Mouse (Mus musculus) testis, adult 2 months (tissue): ENCODE data around the gene Aplnr.

Source experiments
- CTCF ChIP-seq: fragments of 200-500 bp; IDR thresholded peaks from 2 replicates; pipeline ENCODE4 v1.5.1; 2012; ENCODE audit warnings: low read depth, mild to moderate bottlenecking, inconsistent platforms, low read length, moderate library complexity; ENCODE audit not compliant: control insufficient read depth, insufficient read depth, insufficient replicate concordance
- POLR2A ChIP-seq: fragments of 200-500 bp; IDR thresholded peaks from 2 replicates; pipeline ENCODE4 v1.6.1; 2012; ENCODE audit warnings: low read depth, mild to moderate bottlenecking, inconsistent platforms, low read length, moderate library complexity; ENCODE audit not compliant: control insufficient read depth

DNA sequence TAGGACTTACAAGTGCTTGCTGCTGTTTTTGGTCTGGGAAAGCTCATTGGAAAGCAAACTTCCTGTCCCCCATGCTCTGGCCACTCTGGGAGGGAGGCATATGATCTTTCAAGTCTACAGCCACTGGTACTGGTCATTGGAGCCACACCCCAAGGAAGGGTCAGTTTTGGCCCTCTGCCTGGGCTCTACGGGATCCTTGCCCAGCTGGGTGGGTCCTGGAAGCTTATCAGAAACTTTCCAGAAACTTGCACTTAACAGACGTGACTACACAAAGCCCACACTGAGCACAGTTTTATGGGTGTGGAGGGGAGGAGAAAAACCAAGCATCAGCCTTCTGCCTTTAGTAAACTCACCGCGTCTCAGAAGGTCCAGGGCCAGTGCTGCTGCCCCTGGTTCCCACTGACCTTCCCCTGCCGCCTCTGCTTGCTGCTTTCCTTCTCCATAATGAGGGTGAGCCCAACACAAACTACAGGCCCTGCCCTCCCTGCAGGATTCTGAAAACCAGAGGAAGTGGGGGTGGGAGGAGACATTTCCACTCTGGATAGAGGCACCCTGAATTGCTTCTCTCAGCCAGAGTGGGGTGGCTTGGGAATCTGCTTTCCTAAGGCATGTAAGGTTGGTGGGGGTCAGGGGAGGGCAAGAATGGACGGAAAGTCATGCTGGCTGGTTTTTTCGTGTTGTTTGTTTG lies 37.1 kb upstream of the Aplnr start:
- TF ChIP-seq POLR2A (no peak), CTCF (no peak)
